Mouse (Mus musculus): ENCODE data around the gene Amigo2. TPM values are rescaled to one million over a fixed set of nuclear protein-coding genes. Genes with fewer than 3 reads are reported as not detected.
A peak's percentile ranks its signal among the peaks of the same experiment; 100 is the strongest.

Amigo2 gene
- polyA plus RNA-seq (2016; fragmentation: Nextera tagmentation; extraction: Ambion mirVana): 2.5 and 2.9 TPM in 2 replicates

- peak within 1 kb of the TSS; percentile 95 for H3K27ac ChIP-seq
- H3K4me1 ChIP-seq: peaks cover 19% of the 10 kb centered on the region
- WGBS: under 1% methylated on average over 111 of the region's 125 CpGs
- H3K36me3 ChIP-seq: no peaks in the 10 kb centered on the region
- H3K27me3 ChIP-seq (ENCODE audit: low read depth, poor library complexity, severe bottlenecking): peaks cover 30% of the 10 kb centered on the region
- no peaks in the 10 kb centered on the region for H3K9me3 ChIP-seq (replicated peaks)
- peak within 1 kb of the TSS; percentile 87 for H3K4me3 ChIP-seq
- DNase-seq (ENCODE audit: low spot score): peak; percentile 76
Measured at GRCm38 (mm10) chr15:97246911-97247790, at the start of gene Amigo2, which contains the start of gene Pced1b. Gene Amigo2 (minus strand): TSS chr15:97247287. Gene Pced1b (plus strand): TSS chr15:97247107.

GRCm38 (mm10) chr15:97291291-97292050 is 44.4 kb upstream of the Amigo2 start:
- no peaks in the 10 kb centered on the region for H3K36me3 ChIP-seq
- H3K9me3 ChIP-seq (replicated peaks): no peaks in the 10 kb centered on the region
- peak overlapping the region; percentile 63; the same call in 1 of the 2 replicates for H3K27ac ChIP-seq
- WGBS: 78% methylated on average over 21 of the region's 21 CpGs
- no peaks in the 10 kb centered on the region for H3K27me3 ChIP-seq (ENCODE audit: low read depth, poor library complexity, severe bottlenecking)
- H3K4me1 ChIP-seq: peaks cover 17% of the 10 kb centered on the region
- H3K4me3 ChIP-seq: no peak overlapping the region
- DNase-seq (ENCODE audit: low spot score): peak; percentile 40

- no peak for DNase-seq (ENCODE audit: low spot score)
- Histone ChIP-seq H3K27ac (no peak overlapping the region), H3K27me3 (ENCODE audit: low read depth, poor library complexity, severe bottlenecking) (no peaks in the 10 kb centered on the region), H3K4me1 (peaks cover 17% of the 10 kb centered on the region), H3K4me3 (no peak overlapping the region), H3K9me3 (replicated peaks) (no peaks in the 10 kb centered on the region), H3K36me3 (no peaks in the 10 kb centered on the region)
- WGBS: 91% methylated on average over 6 of the region's 6 CpGs
Measured at GRCm38 (mm10) chr15:97290351-97290750, 43.3 kb upstream of the Amigo2 start.

DNA sequence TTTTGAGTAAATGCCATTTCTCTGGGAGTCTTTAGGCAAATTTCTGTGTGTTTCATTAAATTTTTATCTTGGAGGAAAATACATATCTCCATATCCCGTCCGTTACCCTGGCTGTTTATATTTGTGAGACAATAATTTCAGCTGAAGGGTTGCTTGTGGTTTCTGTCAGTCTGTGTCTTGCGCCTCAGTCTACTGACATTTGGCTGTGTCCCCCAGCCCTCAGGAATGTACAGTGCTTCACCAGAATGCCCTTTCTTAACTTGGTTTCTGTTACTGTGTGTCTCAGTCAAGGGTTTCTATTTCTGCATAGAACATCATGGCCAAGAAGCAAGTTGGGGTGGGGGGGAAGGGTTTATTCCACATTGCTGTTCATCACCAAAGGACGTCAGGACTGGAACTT is 42.1 kb upstream of the Amigo2 start:
- DNase-seq (ENCODE audit: low spot score): no peak
- no peaks in the 10 kb centered on the region for H3K9me3 ChIP-seq (replicated peaks)
- 88% methylated on average over 4 of the region's 4 CpGs for WGBS

GRCm38 (mm10) chr15:97288690-97289089 is 41.6 kb upstream of the Amigo2 start:
- Histone ChIP-seq H3K27me3 (ENCODE audit: low read depth, poor library complexity, severe bottlenecking) (no peaks in the 10 kb centered on the region), H3K9me3 (replicated peaks) (no peaks in the 10 kb centered on the region), H3K27ac (no peak overlapping the region), H3K4me3 (no peak overlapping the region), H3K36me3 (no peaks in the 10 kb centered on the region), H3K4me1 (peaks cover 18% of the 10 kb centered on the region)
- WGBS: 80% methylated on average over 13 of the region's 13 CpGs
- DNase-seq (ENCODE audit: low spot score): no peak

More for the DNA sequence above, 42.1 kb upstream of the Amigo2 start:
- H3K4me1 ChIP-seq: peaks cover 17% of the 10 kb centered on the region
- no peaks in the 10 kb centered on the region for H3K27me3 ChIP-seq (ENCODE audit: low read depth, poor library complexity, severe bottlenecking)
- no peak overlapping the region for H3K27ac ChIP-seq
- no peaks in the 10 kb centered on the region for H3K36me3 ChIP-seq
- H3K4me3 ChIP-seq: no peak overlapping the region

DNA sequence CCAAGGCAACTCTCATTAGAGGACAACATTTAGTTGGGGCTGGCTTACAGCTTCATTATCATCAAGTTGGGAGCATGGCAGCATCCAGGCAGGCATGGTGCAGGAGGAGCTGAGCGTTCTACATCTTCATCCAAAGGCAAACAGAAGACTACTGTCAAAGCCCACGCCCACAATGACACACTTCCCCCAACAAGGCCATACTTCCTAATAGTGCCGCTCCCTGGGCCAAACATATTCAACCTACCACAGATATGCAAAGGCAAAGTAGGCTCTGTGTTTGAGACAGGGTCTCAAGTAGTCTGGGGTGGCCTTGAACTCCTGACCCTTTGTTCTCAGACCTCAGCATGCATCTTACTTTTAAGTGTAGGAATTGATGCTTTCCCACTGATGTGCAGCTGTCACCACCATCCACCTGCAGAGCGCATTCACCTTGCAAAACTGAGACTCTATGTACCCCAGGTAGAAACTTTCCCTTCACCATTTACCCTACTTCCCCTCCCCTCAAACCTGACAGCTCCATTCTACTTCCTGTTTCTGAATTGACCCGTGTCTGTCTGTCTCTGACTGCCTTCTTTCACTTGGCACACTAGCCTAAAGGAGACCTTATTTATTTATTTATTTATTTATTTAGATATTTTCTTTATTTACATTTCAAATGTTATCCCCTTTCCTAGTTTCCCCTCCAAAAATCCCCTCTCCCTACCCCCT is 40.5 kb upstream of the Amigo2 start:
- DNase-seq (ENCODE audit: low spot score): no peak
- 87% methylated on average over 5 of the region's 5 CpGs for WGBS

GRCm38 (mm10) chr15:97286731-97287130 is 39.6 kb upstream of the Amigo2 start:
- H3K27ac ChIP-seq: no peak overlapping the region
- H3K27me3 ChIP-seq (ENCODE audit: low read depth, poor library complexity, severe bottlenecking): no peaks in the 10 kb centered on the region
- no peaks in the 10 kb centered on the region for H3K9me3 ChIP-seq (replicated peaks)

More for the DNA sequence above, 40.5 kb upstream of the Amigo2 start:
- H3K9me3 ChIP-seq (replicated peaks): no peaks in the 10 kb centered on the region
- H3K36me3 ChIP-seq: no peaks in the 10 kb centered on the region
- H3K4me3 ChIP-seq: no peak overlapping the region
- no peak overlapping the region for H3K27ac ChIP-seq
- no peaks in the 10 kb centered on the region for H3K27me3 ChIP-seq (ENCODE audit: low read depth, poor library complexity, severe bottlenecking)
- H3K4me1 ChIP-seq: peaks cover 28% of the 10 kb centered on the region

GRCm38 (mm10) chr15:97285665-97286212 is 38.7 kb upstream of the Amigo2 start:
- H3K36me3 ChIP-seq: no peaks in the 10 kb centered on the region
- H3K9me3 ChIP-seq (replicated peaks): no peaks in the 10 kb centered on the region
- H3K4me1 ChIP-seq: peaks cover 27% of the 10 kb centered on the region
- no peak for DNase-seq (ENCODE audit: low spot score)
- H3K27me3 ChIP-seq (ENCODE audit: low read depth, poor library complexity, severe bottlenecking): no peaks in the 10 kb centered on the region
- H3K4me3 ChIP-seq: no peak overlapping the region
- no peak overlapping the region for H3K27ac ChIP-seq
- WGBS: 86% methylated on average over 10 of the region's 10 CpGs

More at GRCm38 (mm10) chr15:97286731-97287130, 39.6 kb upstream of the Amigo2 start:
- peaks cover 29% of the 10 kb centered on the region for H3K4me1 ChIP-seq
- H3K4me3 ChIP-seq: no peak overlapping the region
- 87% methylated on average over 10 of the region's 10 CpGs for WGBS
- no peak for DNase-seq (ENCODE audit: low spot score)
- H3K36me3 ChIP-seq: no peaks in the 10 kb centered on the region

DNA sequence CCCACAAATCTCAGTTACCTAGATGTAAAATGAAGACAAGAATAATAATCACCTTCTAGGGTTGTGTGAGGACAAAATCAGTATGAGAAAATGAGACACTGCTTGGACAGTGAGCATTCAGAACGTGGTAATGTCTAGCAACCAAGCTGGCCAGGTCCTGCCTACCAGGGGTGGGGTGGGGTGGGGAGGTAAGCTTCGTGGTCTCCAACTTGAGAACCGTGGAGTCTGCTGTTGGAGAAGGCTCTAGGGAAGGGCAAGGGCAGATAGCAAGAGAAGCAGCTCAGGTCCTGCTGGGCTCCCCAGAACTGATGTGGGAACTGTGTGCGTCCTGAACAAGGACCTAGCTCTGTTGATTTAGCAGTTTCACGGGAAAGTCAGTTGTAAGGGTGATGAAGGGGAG is 37.1 kb upstream of the Amigo2 start:
- 82% methylated on average over 5 of the region's 5 CpGs for WGBS
- DNase-seq (ENCODE audit: low spot score): no peak
- peaks cover 40% of the 10 kb centered on the region for H3K4me1 ChIP-seq
- H3K36me3 ChIP-seq: no peaks in the 10 kb centered on the region
- no peak overlapping the region for H3K27ac ChIP-seq
- H3K4me3 ChIP-seq: no peak overlapping the region
- H3K9me3 ChIP-seq (replicated peaks): no peaks in the 10 kb centered on the region
- H3K27me3 ChIP-seq (ENCODE audit: low read depth, poor library complexity, severe bottlenecking): no peaks in the 10 kb centered on the region

GRCm38 (mm10) chr15:97282572-97282881 is 35.4 kb upstream of the Amigo2 start:
- WGBS: 89% methylated on average over 6 of the region's 6 CpGs

DNA sequence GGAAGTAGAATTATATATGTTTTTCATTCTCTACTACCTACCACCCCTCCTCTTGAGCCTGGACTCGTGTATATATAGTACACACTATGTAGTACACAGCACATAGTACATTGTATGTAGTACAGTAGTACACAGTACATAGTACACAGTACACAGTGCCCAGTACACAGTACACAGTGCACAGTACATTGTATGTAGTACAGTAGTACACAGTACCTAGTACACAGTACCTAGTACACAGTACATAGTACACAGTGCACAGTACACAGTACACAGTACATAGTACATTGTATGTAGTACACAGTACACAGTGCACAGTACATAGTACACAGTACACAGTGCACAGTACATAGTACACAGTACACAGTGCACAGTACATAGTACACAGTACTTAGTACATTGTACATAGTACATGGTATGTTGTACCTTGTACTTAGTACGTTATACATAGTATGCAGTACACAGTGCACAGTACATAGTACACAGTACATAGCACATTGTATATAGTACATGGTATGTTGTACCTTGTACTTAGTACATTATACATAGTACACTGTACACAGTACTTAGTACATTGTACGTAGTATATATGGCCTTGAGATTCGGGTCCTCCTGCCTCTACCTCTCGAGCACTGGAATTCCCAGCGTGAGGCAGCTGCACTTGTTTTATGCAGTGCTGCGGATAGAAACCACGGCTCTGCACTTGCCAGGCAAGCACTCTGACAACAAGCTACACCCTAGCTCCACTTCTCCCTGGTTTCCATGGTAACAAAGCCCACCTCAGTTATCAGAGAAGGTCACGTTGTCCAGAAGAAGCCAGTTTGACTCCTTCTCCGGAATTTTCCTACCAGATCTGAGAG is 34.9 kb upstream of the Amigo2 start:
- DNase-seq (ENCODE audit: low spot score): no peak
- H3K4me1 ChIP-seq: peaks cover 48% of the 10 kb centered on the region
- 77% methylated on average over 10 of the region's 10 CpGs for WGBS
- H3K4me3 ChIP-seq: no peak overlapping the region
- H3K27ac ChIP-seq: no peak overlapping the region
- no peaks in the 10 kb centered on the region for H3K27me3 ChIP-seq (ENCODE audit: low read depth, poor library complexity, severe bottlenecking)
- H3K36me3 ChIP-seq: no peaks in the 10 kb centered on the region
- H3K9me3 ChIP-seq (replicated peaks): no peaks in the 10 kb centered on the region

More at GRCm38 (mm10) chr15:97282572-97282881, 35.4 kb upstream of the Amigo2 start:
- peaks cover 42% of the 10 kb centered on the region for H3K4me1 ChIP-seq
- H3K27ac ChIP-seq: no peak overlapping the region
- no peak overlapping the region for H3K4me3 ChIP-seq
- H3K27me3 ChIP-seq (ENCODE audit: low read depth, poor library complexity, severe bottlenecking): no peaks in the 10 kb centered on the region
- no peak for DNase-seq (ENCODE audit: low spot score)
- no peaks in the 10 kb centered on the region for H3K9me3 ChIP-seq (replicated peaks)
- no peaks in the 10 kb centered on the region for H3K36me3 ChIP-seq

- Histone ChIP-seq H3K4me1 (peaks cover 59% of the 10 kb centered on the region), H3K36me3 (no peaks in the 10 kb centered on the region), H3K4me3 (no peak overlapping the region), H3K27me3 (ENCODE audit: low read depth, poor library complexity, severe bottlenecking) (no peaks in the 10 kb centered on the region), H3K9me3 (replicated peaks) (no peaks in the 10 kb centered on the region), H3K27ac (no peak overlapping the region)
- no peak for DNase-seq (ENCODE audit: low spot score)
- WGBS: 44% methylated on average over 9 of the region's 9 CpGs
Measured at GRCm38 (mm10) chr15:97280776-97281175, 33.7 kb upstream of the Amigo2 start.

All from limb, embryonic 10.5 days (tissue).